Mouse (Mus musculus): Measurements from ENCODE around the gene Krt27.
A peak's percentile ranks its signal among the peaks of the same experiment; 100 is the strongest.

Gene Krt27

DNA sequence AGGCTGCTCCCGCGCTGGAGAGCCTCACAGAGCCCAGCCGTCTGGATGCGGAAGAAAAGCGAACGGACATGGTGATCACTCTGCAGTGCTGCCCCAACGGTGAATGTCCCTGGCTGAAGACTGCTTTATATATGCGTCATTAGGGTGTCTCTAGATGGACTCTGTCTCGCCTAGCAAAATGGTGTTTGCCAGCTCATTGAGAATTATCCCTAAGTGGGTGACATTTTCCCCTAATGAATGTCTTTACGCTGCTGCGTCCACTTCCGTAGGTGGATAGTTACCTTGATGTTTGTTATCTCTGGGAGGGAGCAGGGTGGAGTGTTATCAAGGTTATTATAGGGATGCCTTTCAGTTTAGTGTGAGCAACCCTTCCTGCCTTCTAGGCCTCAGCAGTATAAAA lies at the start of gene Krt27:
Gene Krt27, minus strand, starts transcription at position 101 of the 400 bp plus-strand sequence.
- DNase-seq: no peak

DNA sequence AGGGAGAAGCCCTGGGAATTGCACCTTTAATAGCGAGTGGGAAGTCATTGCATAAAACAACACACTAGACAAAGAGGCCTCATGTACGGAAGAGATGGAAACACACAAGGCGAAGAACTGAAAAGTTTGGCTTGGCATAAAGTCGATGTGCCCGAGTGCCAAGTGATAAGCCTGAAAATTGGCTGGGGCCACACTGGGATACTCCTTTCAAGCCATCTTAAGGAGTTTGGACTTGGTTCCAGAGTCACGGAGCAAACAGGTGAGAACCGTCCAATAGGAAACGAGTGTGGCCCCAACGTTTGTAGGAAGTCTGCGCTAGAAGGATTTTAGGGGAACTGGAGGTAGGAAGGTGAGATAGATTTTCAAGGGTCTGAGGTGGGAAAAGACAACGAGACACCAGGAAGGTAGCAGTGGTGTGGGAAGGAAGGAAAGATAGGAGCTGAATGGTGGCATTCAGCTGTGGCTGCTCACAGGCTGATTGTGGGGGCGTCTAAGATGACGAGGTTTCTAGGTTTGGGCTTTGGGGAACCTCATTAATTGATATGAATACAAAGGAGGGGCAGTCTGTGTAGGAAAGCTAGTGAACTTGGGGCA lies 49.1 kb upstream of the Krt27 start:
- no peak for DNase-seq

DNA sequence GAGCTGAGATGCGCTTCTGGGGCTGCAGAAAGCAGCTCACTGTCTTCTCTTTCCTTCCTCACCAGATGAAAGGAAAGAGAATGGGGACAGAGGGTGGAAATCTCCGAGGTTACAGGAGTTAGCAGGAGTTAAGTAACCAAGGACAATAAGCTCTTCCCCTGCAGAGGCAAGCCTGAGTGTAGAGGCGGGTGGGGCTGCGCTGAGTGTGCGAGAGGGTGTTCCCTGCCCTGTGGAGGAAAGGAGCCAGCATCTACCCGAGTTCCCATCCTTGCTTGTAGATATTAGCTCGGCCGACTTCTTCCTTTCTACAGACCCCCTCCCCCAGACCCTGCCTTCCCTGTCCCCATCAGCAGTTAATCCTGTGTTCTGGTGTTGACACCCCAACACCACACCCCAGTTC lies 47.9 kb upstream of the Krt27 start:
- no peak for DNase-seq

DNA sequence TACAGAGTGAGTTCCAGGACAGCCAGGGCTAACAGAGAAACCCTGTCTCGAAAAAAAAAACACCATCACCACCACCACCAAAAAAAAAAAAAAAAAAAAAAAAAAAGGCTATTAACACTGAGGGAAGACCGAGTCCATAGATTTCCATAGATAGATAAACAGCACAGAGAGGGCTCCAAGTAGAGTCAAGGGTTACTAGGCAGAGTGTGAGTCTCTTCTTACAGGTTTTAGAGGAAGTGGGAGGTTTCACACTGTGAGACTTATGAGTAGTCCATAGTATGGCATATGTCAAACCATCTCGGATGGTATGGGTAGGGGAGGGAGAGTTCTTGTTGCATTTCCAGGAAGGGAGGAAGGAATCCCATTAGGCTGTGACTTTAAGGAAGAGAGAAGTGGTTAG lies 47.2 kb upstream of the Krt27 start:
- DNase-seq: no peak

DNA sequence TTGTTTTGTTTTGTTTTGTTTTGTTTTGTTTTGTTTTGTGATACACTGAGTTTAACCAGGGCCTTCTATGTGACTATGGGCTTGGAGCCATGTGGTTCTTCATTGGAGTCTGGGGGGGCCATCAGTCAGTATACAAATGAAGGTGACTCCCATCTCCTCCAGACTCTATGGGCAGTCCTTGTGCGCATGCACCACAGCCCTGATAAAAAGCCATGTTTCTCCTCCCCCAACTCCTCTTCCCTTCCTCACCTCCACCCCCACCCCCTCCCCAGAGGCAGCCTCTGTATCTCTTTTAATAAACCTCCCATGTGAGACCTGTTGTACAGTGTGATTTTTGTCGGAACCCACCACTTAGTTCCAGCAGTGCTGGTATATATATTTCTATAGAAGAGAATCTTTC lies 45.8 kb upstream of the Krt27 start:
- DNase-seq: no peak

DNA sequence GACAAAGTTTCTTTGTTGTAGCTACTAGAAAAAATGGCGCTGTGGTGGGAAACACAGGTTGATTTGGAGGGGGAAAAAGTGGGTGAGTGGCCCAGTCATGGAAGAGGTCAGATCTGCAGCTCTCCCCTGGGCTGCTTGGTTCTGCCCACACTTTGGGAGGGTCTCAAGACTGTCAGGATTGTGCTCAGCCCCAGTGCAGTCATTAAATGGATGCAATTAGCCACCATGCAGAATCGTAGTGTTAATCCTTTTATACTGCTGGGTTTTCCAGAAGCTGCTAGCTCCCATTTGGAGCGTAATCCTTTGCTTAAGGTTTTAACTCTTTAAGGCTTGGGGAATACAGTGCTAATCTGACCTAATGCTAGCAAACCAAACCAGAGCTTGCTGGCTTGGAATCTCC lies 45.1 kb upstream of the Krt27 start:
- no peak for DNase-seq

DNA sequence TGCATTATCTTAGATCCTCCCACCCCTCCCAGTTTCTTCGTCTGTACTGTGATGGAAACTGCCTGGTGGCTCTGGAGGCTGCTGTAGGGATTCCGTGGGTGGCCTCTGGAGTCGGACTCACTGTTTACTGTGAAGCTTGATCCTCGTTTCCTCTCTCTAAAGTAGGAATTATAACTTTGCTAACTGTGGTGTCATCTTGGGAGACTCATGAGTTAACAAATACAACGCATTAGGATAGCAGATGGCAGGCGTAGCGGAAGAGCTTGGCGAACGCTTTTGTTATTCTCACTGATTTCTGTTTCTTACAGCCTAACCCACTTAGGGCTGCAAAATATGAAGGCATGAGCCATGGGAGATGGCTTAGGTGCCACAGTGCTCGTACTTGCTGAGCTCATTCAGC lies 41.6 kb upstream of the Krt27 start:
- DNase-seq: no peak

DNA sequence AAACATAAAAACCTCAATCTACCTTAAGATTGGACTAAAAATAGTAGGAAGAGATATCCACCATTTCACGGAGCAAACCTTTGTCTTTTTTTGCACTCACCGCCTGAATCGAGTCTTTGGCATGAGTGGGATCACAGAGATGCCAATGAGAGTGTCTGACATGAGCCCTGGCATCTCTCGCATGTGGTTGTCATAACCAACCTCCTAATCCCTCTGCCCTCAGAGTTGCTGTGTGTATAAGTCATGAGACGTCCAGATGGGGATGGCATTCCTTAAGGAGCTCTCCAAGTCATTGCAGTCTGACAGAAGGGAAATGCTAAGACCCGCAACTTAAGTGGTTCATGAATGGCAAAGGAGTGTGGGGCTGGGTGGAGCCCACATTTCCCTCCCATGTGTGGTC lies 40.5 kb upstream of the Krt27 start:
- DNase-seq: no peak

DNA sequence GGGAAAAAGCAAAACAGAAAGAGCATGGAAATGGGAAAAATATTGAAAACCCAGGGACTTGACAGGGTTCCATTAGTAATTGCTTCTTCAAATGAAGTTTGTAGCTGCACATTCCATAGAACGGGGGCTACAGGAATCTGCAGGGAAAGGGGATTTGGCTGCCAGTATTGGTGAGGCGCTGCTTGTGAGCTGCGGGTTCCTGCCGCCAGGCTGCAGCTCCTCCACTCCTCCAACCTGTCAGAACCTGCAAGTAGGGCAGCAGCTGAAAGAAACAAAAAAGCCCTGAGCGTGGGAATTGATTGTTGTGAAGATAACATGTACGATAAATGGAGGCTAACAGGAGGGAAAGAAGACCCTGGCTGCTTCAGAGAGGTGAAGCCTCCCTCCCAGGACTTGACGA lies 40.0 kb upstream of the Krt27 start:
- no peak for DNase-seq

DNA sequence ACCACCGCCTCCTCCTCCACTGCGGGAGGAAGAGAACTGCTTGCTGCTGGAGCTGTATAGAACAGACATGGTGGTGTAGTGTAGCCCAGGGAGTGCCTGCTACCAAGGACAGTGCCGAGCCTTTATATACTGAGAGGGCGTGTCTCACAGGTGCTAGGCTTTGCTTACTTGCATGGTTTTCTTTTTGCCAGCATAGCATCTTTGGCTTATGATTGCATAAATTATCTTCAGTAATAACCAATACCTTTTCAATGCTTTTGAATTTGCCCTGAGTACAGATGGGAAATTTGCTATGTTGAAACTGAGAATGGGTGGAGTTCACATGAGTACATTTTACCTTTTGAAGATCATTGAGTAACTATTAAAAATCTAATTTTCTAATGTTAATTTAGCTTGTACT lies 38.4 kb upstream of the Krt27 start, which contains the start of gene Krt10:
Gene Krt10, minus strand, starts transcription at position 101 of the 400 bp plus-strand sequence.
- DNase-seq: no peak

DNA sequence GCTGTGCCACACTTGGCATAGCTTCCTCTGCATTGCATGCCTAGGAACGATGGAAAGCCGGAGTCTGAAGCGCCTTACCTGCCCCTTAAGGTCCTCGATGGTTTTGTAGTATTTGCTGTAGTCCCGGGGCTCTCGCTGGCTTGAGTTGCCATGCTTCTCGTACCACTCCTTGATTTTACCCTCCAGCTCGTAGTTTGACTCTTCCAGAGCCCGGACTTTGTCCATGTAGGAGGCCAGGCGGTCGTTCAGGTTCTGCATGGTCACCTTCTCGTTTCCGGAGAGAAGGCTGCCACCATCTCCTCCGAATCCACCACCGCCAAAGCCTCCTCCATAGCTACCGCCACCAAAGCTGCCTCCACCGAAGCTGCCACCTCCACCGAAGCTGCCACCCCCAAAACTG lies 37.8 kb upstream of the Krt27 start:
- no peak for DNase-seq

DNA sequence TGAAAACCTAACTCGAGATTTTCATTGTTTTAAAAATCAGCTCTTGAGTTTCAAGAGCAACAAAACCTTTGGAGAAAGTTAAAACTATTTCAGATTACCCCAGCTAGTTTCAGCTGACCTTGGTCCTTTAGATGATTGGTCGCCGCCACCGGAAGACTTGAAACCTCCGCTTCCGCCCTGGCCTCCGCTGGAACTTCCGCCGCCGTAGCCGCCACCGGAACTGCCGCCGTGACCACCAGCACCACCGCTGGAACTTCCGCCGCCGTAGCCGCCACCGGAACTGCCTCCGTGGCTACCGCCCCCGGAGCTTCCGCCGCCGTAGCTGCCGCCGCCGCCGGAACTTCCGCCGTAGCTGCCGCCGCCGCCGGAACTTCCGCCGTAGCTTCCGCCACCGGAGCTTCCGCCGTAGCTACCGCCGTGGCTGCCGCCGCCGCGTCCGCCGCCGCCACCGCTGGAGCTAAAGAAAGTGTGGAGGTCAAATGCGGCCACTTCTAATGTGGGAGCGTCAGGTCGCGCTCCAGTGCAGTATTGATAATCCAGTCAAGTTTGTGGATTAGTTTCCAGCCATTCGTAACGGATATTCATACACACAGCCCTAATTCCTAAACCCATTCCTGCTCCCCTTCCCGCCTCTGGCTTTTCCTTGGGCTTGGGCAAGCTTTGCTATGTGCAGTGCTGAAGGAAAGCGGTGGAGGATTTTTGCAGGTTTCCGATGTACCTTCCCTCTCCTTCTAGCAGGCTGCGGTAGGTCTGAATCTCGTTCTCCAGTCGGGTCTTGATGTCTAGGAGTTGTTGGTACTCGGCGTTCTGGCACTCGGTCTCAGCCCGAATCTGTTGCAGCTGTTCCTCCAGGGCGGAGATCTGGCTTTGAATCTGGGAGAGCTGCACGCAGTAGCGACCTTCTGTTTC lies 35.2 kb upstream of the Krt27 start:
- DNase-seq: peak; percentile 92

DNA sequence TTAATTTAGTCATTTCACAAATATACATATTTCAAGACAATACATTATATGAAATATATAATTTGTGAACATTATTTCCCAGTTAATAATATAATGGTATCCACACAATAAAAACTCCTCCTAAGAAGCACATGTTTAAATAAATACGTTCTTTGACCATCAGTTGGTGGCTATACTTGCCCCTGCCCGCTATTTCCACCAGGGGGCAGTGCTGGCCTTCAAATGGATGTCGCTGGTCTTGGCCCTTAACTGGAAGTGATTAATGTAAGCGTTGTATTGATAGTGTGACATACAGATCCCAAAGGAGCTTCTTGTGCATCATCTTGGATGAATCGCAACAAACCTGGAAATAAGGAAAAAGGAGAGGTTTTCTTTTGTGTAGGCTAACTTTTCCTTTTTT lies 28.7 kb upstream of the Krt27 start:
- DNase-seq: peak; percentile 77

DNA sequence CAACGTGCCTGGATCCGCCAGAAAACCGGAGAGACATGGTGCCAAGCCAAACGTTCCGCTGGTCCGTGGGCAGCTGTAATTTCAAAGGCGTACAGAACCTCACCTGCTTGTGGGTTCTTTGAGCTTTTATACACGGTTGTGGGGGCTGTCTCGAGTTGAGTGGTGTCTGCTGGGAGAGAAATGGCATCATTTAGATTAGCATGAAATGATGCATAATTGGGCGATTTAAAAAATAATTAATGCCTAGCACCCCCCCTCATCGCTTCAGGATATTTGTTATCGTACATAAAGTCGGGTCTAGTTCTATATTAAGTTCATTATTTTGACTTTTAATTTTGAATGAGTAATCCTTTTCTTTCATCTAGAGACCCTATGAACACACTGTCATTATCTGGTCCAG lies 23.9 kb upstream of the Krt27 start, which contains the start of gene Krt28:
Gene Krt28, minus strand, starts transcription at position 101 of the 400 bp plus-strand sequence.
- no peak for DNase-seq

DNA sequence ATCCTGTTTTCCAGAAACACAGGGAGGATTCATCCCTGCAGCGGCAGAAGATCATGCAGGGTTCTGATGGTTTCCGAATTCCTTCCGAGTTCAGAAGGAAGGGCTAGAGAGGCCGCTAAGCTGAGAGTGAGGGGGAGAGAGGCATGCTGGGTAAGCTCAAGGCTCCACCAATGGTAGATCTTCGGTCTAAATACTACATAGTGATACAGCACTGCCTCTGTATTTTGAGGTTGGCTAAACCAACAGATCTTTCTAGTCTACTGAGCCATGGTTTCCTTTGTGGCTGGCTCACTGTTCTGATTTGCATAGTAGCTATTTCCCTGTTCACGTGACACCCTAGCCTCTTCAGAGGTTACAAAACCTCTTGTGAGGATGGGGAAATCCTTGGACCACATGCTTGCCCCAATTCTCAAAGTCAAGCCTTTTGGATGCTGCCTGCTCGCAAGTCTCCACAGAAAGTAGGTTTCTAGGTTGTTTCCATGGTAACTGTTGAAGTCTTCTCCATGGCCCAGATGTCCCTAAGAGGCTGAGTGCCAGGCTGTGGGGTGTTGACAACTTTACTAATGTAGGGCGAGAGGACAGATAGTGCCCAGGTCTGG lies 19.0 kb upstream of the Krt27 start:
- DNase-seq: no peak

DNA sequence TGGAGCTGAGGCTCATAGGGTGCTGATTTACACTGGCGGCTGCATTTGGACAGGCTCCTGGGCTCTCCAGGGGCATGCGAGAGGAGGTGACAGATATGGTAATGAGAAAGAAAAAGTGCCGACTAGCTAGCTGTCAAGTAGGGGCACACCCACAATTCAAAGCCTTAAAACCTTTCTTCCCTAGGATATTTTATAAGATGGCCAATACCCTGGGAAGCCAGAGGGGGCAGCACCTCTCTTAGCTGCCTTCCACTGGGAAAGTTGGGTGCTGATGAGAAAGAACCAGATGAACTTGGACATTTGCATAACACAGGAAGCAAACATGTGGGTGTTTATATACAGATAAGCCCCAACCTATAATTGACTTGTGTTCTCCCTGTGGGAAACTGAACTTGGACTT lies 18.3 kb upstream of the Krt27 start:
- peak; percentile 43 for DNase-seq

DNA sequence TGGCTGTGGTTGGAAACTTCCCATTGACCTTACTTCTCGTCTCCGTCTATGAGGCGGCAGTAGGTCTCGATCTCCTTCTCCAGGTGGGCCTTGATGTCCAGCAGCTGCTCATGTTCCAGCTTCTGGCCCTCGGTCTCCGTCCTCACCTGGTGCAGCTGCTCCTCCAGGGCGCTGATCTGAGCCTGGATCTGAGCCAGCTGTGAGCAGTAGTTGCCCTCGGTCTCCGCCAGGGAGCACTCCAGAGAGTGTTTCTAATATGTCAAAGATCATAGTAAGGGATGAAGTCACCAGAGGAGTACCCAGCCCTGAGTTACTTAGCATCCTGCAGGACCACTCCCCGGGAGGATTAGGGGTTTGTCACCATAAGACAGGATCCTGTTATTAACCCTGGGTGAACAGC lies 15.9 kb upstream of the Krt27 start:
- DNase-seq: peak; percentile 12

DNA sequence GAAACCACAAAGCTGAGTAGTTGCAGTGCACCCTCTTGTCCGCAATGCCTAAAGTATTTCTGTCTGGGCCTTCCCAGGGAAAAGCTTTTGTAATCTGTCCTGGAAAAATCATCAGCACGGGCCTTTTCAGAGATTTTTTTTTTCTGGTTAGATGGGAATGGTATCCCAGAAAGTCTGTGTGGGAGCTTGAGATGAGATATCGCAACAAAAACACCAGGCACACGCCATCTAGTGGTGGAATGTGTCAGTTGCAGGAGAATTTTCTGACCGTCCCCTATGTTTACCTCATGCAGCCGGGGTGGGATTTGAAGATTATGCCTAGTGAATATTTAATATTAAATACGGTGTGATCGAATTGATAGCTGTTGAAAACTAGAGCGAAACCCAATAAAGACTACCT lies 13.5 kb upstream of the Krt27 start:
- peak; percentile 62 for DNase-seq

DNA sequence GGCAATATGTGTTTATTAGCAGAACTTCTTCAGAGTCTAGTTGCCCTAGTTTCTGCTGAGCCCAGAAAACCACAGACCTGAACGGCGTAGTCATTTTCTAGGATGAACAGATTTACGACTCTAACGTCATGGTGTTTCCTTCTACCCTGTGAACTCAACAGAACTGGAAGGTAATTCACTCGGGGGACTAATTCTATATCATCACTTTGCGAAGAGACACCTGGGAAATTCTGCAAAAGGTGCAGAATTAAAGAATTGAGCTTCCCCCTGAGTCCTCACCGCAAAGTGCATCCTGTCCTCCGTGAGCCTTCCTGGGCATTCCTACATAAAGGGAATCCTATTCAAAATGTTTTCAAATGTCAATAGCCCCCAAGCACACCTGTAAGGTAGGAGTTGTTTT lies 10.5 kb upstream of the Krt27 start:
- no peak for DNase-seq

DNA sequence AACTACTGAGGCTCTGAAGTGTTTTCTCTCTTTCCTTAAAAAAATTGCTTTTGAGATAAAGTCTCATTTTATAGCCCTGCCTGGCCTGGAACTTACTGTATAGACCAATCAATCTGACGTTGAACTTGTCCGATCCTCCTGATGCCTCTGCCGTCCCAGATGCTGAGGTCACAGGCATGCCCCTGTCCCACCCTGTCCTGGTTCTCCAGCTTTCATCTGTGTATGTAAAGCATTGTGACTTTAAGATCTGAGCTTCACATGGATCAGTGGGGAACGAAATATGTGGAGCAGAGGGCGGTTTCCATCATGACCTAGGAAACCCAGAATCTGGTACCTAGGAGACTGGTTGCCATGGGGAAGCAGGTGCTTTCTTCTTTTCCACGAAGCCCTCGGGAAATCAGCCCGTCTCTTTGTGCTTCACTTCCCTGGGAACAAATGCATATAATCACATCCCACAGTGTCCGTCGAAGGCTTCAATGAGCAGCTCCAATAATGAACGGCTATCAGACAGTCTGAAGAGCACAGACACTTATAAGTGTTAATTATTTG lies 11.5 kb downstream of the Krt27 start:
- peak; percentile 31 for DNase-seq

DNA sequence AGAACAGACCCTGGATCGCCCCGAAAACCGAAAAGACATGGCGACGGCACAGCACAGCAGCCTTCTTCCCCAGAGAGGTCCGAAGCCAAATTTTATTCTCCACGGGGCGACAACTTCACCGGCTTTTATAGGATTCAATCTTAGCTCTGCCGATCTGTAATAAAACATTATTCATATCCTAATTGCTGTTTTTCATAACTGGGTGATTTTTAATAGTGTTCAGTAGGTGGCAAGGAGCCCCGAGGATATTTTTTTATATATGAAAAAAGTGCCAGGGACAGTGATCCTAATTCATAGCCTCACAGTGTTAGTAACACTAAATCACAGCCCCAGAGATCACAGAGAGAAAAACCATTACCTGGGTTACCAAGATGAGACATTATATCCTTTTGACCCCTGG lies 13.0 kb downstream of the Krt27 start, which contains the start of gene Krt26:
Gene Krt26, minus strand, starts transcription at position 101 of the 400 bp plus-strand sequence.
- DNase-seq: no peak

DNA sequence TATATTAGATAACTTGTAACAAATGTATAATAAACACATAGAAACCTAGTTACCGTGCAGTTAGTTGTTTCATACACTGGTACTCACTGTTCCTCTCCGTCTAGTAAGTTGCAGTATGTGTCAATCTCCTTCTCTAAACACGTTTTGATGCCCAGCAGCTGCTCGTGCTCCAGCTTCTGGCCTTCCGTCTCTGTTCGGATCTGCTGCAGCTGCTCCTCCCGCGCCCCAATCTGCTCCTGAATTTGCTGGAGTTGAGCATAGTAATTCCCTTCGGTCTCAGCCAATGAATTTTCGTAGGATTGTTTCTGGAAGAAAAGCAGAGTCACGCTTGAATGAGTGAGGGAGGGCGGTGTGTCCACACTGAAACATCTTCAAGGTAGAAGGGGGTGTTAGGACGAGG lies 17.5 kb downstream of the Krt27 start:
- no peak for DNase-seq

DNA sequence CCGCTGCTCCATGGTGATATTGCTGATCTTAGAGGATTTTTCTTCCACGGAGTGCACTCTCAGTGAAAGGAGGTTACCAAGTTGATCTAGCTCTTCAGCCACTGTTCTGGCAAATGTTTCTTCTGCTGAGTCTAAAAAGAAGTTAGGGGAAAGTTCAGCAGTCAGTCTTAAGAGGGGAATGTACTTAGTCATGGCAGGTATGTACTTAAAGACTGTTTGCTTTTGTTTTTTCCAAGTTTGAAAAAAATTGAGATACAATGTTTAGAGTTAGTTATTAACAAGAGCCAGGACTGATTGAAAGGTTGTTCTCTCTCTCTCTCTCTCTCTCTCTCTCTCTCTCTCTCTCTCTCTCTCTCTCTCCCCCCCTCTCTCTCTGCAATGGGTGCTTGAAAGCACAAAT lies 21.2 kb downstream of the Krt27 start:
- no peak for DNase-seq

DNA sequence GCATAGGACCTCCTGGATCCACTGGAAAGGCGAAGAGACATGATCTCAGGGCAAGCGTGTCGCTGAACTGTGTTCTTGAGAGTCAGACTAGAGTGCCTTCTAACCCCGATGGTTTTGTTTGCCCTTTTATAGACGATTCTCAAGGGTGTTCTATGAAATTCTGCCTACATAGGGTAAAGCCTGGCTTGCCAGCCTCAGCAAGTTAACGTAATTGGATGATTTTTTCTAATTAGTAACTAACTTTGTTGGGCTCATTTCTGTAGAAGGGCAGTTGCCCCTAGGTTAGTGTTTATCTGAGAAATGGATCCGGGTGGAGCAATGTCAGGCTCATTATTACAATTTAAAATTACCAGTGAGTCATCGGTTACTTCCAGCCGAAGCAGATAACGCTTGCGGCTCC lies 28.1 kb downstream of the Krt27 start, which contains the start of gene Krt25:
Gene Krt25, minus strand, starts transcription at position 101 of the 400 bp plus-strand sequence.
- no peak for DNase-seq

Measured in embryo, embryonic 11 days (tissue).